Mouse (Mus musculus) CH12.LX (cell line): ENCODE data around the gene Crygf. TPM values are rescaled to one million over a fixed set of nuclear protein-coding genes. Genes with fewer than 3 reads are reported as not detected.
"Not testable (repeated sequence)": the region's sequence is repeated elsewhere in the genome, so short reads cannot be mapped to it uniquely, and the experiment has no call there.

Experiments used
- DNase-seq: peaks from one replicate; pipeline ENCODE4 v3.0.0-alpha.2; 2013; ENCODE audit errors: extremely low read depth
- H3K27ac ChIP-seq: 2 replicates; pipeline ENCODE4 v1.5.1; 2012; ENCODE audit warnings: low read depth, mild to moderate bottlenecking, control low read depth, moderate library complexity; ENCODE audit not compliant: insufficient read depth
- H3K27me3 ChIP-seq: replicated peaks from 2 replicates; pipeline ENCODE3; 2012; ENCODE audit warnings: inconsistent platforms
- H3K36me3 ChIP-seq, 2 experiments: replicated peaks in 1 of 2; 2 replicates each; pipeline versions ENCODE3 to v1.6.1; 2012; ENCODE audit warnings: inconsistent platforms in 1 of 2, low read length in 1 of 2, mild to moderate bottlenecking in 1 of 2, mixed read lengths in 1 of 2, moderate library complexity in 1 of 2; ENCODE audit not compliant: control insufficient read depth in 1 of 2, insufficient read depth in 1 of 2
- H3K4me1 ChIP-seq, 2 experiments: 2 replicates each; pipeline ENCODE4 v1.6.1; 2012; ENCODE audit warnings: inconsistent platforms in 1 of 2, moderate library complexity in 1 of 2; ENCODE audit not compliant: insufficient read depth in 2 of 2, control insufficient read depth in 1 of 2
- H3K4me2 ChIP-seq: 2 replicates; pipeline ENCODE4 v1.6.1; 2012; ENCODE audit warnings: low read depth, mild to moderate bottlenecking, control low read depth; ENCODE audit not compliant: poor library complexity, insufficient read depth, severe bottlenecking
- H3K4me3 ChIP-seq, 3 experiments: fragments of 150-350 bp in 1 of 3; sonication (generic) in 1 of 3; replicated peaks in 1 of 3; 2 replicates each; pipeline versions ENCODE3 to v1.5.1; 2011 to 2012; ENCODE audit warnings: low read depth in 2 of 3, low read length in 2 of 3, mild to moderate bottlenecking in 2 of 3, moderate library complexity in 2 of 3, control low read depth in 1 of 3, improper control_type of control experiment in 1 of 3, inconsistent platforms in 1 of 3, mixed read lengths in 1 of 3; ENCODE audit not compliant: poor library complexity in 1 of 3
- H3K79me2 ChIP-seq: replicated peaks from 2 replicates; pipeline ENCODE4 v1.6.1; 2012; ENCODE audit warnings: mild to moderate bottlenecking, moderate library complexity; ENCODE audit not compliant: control insufficient read depth, poor library complexity, insufficient read depth, severe bottlenecking; ENCODE audit errors: extremely low read depth
- H3K9ac ChIP-seq: 2 replicates; pipeline ENCODE4 v1.6.1; 2012; ENCODE audit warnings: low read depth, mild to moderate bottlenecking, control low read depth, moderate library complexity; ENCODE audit not compliant: insufficient read depth
- H3K9me3 ChIP-seq: replicated peaks from 2 replicates; pipeline ENCODE3; 2012; ENCODE audit warnings: low read length, inconsistent platforms, mixed read lengths
- BHLHE40 ChIP-seq: IDR thresholded peaks from 2 replicates; pipeline ENCODE4 v1.6.1; 2011; ENCODE audit warnings: mild to moderate bottlenecking, low read depth, low read length, improper control_type of control experiment
- CTCF ChIP-seq, 2 experiments: IDR thresholded peaks in 1 of 2; conservative IDR thresholded peaks in 1 of 2; 2 replicates each; pipeline ENCODE4 v1.5.1; 2011 to 2012; ENCODE audit warnings: low read depth in 2 of 2, low read length in 2 of 2, improper control_type of control experiment in 1 of 2, inconsistent platforms in 1 of 2, mild to moderate bottlenecking in 1 of 2, moderate library complexity in 1 of 2
- ELF1 ChIP-seq: IDR thresholded peaks from 2 replicates; pipeline ENCODE4 v1.6.1; 2014; ENCODE audit warnings: low read depth, mild to moderate bottlenecking, inconsistent platforms, low read length, improper control_type of control experiment
- GABPA ChIP-seq: IDR thresholded peaks from 2 replicates; pipeline ENCODE4 v1.6.1; 2012; ENCODE audit warnings: low read depth, low read length, improper control_type of control experiment, inconsistent platforms; ENCODE audit not compliant: insufficient replicate concordance
- IRF4 ChIP-seq: IDR thresholded peaks from 2 replicates; pipeline ENCODE4 v1.6.1; 2014; ENCODE audit warnings: low read depth, mild to moderate bottlenecking, inconsistent platforms, low read length, improper control_type of control experiment
- JUN ChIP-seq: IDR thresholded peaks from 2 replicates; pipeline ENCODE4 v1.6.1; 2011; ENCODE audit warnings: low read depth, mild to moderate bottlenecking, low read length, improper control_type of control experiment, moderate library complexity; ENCODE audit not compliant: insufficient read depth
- JUND ChIP-seq: conservative IDR thresholded peaks from 2 replicates; pipeline ENCODE4 v1.6.1; 2011; ENCODE audit warnings: low read depth, low read length, improper control_type of control experiment
- KAT2A ChIP-seq: IDR thresholded peaks from 2 replicates; pipeline ENCODE4 v1.6.1; 2012; ENCODE audit warnings: low read length, improper control_type of control experiment, inconsistent platforms; ENCODE audit not compliant: insufficient replicate concordance
- MEF2A ChIP-seq: IDR thresholded peaks from 2 replicates; pipeline ENCODE4 v1.6.1; 2014; ENCODE audit warnings: low read depth, mild to moderate bottlenecking, inconsistent platforms, low read length, improper control_type of control experiment, borderline replicate concordance
- MXI1 ChIP-seq: IDR thresholded peaks from 2 replicates; pipeline ENCODE4 v1.6.1; 2011; ENCODE audit warnings: mild to moderate bottlenecking, low read depth, low read length, improper control_type of control experiment
- MYC ChIP-seq: IDR thresholded peaks from 2 replicates; pipeline ENCODE4 v1.6.1; 2011; ENCODE audit warnings: low read depth, mild to moderate bottlenecking, improper control_type of control experiment, low read length
- NELFE ChIP-seq: IDR thresholded peaks from 2 replicates; pipeline ENCODE4 v1.6.1; 2011; ENCODE audit warnings: low read depth, low read length, improper control_type of control experiment
- POLR2AphosphoS2 ChIP-seq: IDR thresholded peaks from 2 replicates; pipeline ENCODE4 v1.6.1; 2011; ENCODE audit warnings: low read depth, low read length, improper control_type of control experiment
- RAD21 ChIP-seq: IDR thresholded peaks from 2 replicates; pipeline ENCODE4 v1.6.1; 2011; ENCODE audit warnings: low read depth, mild to moderate bottlenecking, low read length, improper control_type of control experiment, moderate library complexity
- SIN3A ChIP-seq: IDR thresholded peaks from 2 replicates; pipeline ENCODE4 v1.6.1; 2012; ENCODE audit warnings: low read length, improper control_type of control experiment, inconsistent platforms
- SMC3 ChIP-seq: IDR thresholded peaks from 2 replicates; pipeline ENCODE4 v1.6.1; 2011; ENCODE audit warnings: low read depth, low read length, improper control_type of control experiment
- TCF12 ChIP-seq: IDR thresholded peaks from 2 replicates; pipeline ENCODE4 v1.6.1; 2014; ENCODE audit warnings: low read depth, mild to moderate bottlenecking, inconsistent platforms, low read length, improper control_type of control experiment
- USF2 ChIP-seq: conservative IDR thresholded peaks from 2 replicates; pipeline ENCODE4 v1.6.1; 2011; ENCODE audit warnings: low read depth, low read length, improper control_type of control experiment
- ZNF384 ChIP-seq: IDR thresholded peaks from 2 replicates; pipeline ENCODE4 v1.6.1; 2012; ENCODE audit warnings: low read depth, low read length, improper control_type of control experiment, inconsistent platforms
- dilution Hi-C: fragments of 300-500 bp; cut with MboI; formaldehyde crosslinking; loops from 2 replicates; pipeline ENCODE4 v1.14.3; 2020; ENCODE audit warnings: low sequenced_read_pairs; ENCODE audit not compliant: extremely low pct_unique_long_range_greater_than_20kb, extremely low pct_ligation_motif_present
- in situ Hi-C: fragments of 300-500 bp; cut with MboI; formaldehyde crosslinking; loops from 3 replicates; pipeline ENCODE4 v1.14.3; 2019; ENCODE audit warnings: low sequenced_read_pairs, low pct_ligation_motif_present, low pct_unique_long_range_greater_than_20kb, mixed read lengths
- polyA plus RNA-seq: library from polyadenylated mRNA; unstranded; fragments of >175 nt; gene quantifications from 2 replicates; pipeline ENCODE4 v1.2.1, GENCODE M21; 2012; ENCODE audit warnings: low read depth; ENCODE audit not compliant: insufficient read length
- total RNA-seq, 2 experiments: library from RNA; depleted of rRNA; stranded (reverse); fragments of 300-350 nt in 1 of 2; fragments of >200 nt in 1 of 2; gene quantifications; 2 replicates each; pipeline ENCODE4 v1.2.3; 2012 to 2014

Crygf gene
- total RNA-seq (2012; rRNA removed): not detected in 2 replicates
- not detected in 2 replicates for total RNA-seq (2014; rRNA removed)
- not detected in 2 replicates for polyA plus RNA-seq

GRCm38 (mm10) chr1:65926294-65926693, at the start of gene Crygf:
TSS of gene Crygf (plus strand) at chr1:65926520.
- dilution Hi-C loops (no loop called here), in situ Hi-C loops (no loop called here)
- no peaks in the 10 kb centered on the region for H3K79me2 ChIP-seq
- TF ChIP-seq KAT2A (no peak), POLR2AphosphoS2 (no peak), ZNF384 (no peak), IRF4 (no peak), RAD21 (no peak), JUN (no peak), GABPA (no peak), CTCF (conservative IDR thresholded peaks at IDR 0.05 in 1 of 2, IDR thresholded peaks at IDR 0.05 in 1 of 2; ENCODE audit: low read depth in 2 of 2, low read length in 2 of 2) (no peak), MYC (no peak), TCF12 (no peak), NELFE (no peak), BHLHE40 (no peak), USF2 (no peak)
- no peaks in the 10 kb centered on the region for H3K4me1 ChIP-seq
- H3K36me3 ChIP-seq: no peaks in the 10 kb centered on the region
- H3K4me3 ChIP-seq: no peak within 1 kb of the TSS
- H3K9ac ChIP-seq: no peak within 1 kb of the TSS
- H3K27ac ChIP-seq: no peak within 1 kb of the TSS
- no peaks in the 10 kb centered on the region for H3K9me3 ChIP-seq
- no peak within 1 kb of the TSS for H3K4me2 ChIP-seq
- no peak for DNase-seq
- H3K27me3 ChIP-seq: no peaks in the 10 kb centered on the region

DNA sequence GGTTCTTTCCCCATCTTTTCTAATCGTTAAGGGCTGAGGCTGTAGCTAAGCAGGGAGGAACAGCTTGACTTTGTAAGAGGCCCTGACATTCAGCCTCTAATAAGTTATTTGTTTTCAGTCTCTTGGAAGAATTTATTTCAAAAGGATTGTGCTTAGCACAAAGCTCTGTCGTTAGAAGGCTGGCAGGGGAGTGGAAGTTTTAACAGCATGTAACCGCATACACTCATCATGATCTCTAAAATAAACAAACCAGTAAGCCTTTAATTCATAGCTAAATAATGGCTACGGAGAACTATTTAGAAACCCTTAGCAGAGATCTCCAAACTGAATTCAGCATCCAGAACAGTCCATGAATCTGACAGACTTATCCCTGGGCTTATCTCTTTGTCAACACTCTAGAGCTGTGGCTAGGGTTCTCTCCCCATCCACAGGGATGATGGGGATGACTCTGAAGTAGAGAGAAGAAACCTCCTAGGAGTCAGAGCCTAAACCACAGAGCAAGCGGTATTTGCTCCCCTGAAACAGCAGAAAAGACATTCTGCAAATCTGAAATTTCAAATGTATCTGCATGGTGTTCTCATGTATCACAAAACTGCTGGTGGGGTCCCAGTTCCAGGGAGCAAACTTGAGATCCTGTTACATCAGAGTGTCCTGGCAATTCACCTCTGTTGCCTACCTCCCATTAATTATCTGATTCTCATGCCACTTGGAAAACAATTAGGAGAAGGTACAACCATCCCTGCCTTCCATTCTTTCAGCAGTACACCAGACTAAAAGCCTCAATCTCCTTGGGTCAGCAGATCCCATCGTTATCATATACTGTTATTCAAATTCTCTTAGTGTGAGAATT, 734 bp upstream of the Crygf start:
- Histone ChIP-seq H3K27ac (no peak overlapping the region), H3K9ac (no peak overlapping the region), H3K4me1 (no peaks in the 10 kb centered on the region), H3K4me2 (no peak overlapping the region), H3K9me3 (no peaks in the 10 kb centered on the region), H3K79me2 (no peaks in the 10 kb centered on the region), H3K36me3 (no peaks in the 10 kb centered on the region), H3K4me3 (no peak overlapping the region), H3K27me3 (no peaks in the 10 kb centered on the region)
- dilution Hi-C loops (no loop called here), in situ Hi-C loops (no loop called here)
- TF ChIP-seq RAD21 (no peak), SIN3A (no peak), ELF1 (no peak), SMC3 (no peak), MXI1 (no peak), MEF2A (no peak), JUND (no peak), MYC (no peak)
- DNase-seq: no peak

- in situ Hi-C loops, H3K27me3 ChIP-seq, H3K9me3 ChIP-seq, H3K36me3 ChIP-seq, H3K4me3 ChIP-seq, H3K9ac ChIP-seq, H3K4me1 ChIP-seq, H3K79me2 ChIP-seq, dilution Hi-C loops, H3K27ac ChIP-seq, DNase-seq, H3K4me2 ChIP-seq: not testable (repeated sequence)
Observed at GRCm38 (mm10) chr1:65926696-65927095, 376 bp downstream of the Crygf start.
